Mouse (Mus musculus) layer of hippocampus, postnatal 14 days (tissue): Measurements from ENCODE around the gene Nipal1. TPM values are rescaled to one million over a fixed set of nuclear protein-coding genes. Genes with fewer than 3 reads are reported as not detected.

Experiments used
- DNase-seq, 2 experiments: peaks; one replicate each; pipeline ENCODE4 v3.0.0; 2021 to 2022; ENCODE audit warnings: low spot score in 2 of 2, mixed read lengths in 1 of 2
- total RNA-seq, 2 experiments: library from RNA; stranded (reverse); gene quantifications; 2 replicates each; pipeline ENCODE4 v1.2.3; 2021

The Nipal1 gene
- total RNA-seq, 2 experiments from 2014 or later, result not detected

- DNase-seq, result no peak
Measured at GRCm38 (mm10) chr5:72664854-72665253, 17.3 kb downstream of the Nipal1 start.

GRCm38 (mm10) chr5:72665281-72665680 lies 17.7 kb downstream of the Nipal1 start:
- DNase-seq, result peak; percentile 21 to 46

GRCm38 (mm10) chr5:72666428-72666827 lies 18.8 kb downstream of the Nipal1 start:
- no peak for DNase-seq

DNA sequence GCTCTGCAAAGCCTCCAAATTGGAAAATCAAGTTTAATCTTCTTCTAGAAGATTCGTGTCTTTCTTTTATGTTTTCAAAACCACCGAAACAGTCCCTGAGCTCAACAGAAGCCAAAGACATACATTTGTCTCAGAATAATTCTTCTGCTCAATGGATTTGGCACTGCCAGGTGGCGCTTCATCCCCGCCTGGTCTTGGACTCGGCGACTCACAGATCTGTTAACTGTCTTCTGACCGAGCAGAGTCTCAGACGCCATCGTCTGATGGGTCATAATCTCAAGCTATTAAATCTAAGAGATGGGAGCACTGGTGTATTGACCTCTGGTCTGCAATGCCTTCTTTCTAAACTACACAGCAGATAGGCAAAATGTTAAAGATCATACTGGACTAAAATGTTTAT lies 20.8 kb downstream of the Nipal1 start:
- DNase-seq, result no peak

DNA sequence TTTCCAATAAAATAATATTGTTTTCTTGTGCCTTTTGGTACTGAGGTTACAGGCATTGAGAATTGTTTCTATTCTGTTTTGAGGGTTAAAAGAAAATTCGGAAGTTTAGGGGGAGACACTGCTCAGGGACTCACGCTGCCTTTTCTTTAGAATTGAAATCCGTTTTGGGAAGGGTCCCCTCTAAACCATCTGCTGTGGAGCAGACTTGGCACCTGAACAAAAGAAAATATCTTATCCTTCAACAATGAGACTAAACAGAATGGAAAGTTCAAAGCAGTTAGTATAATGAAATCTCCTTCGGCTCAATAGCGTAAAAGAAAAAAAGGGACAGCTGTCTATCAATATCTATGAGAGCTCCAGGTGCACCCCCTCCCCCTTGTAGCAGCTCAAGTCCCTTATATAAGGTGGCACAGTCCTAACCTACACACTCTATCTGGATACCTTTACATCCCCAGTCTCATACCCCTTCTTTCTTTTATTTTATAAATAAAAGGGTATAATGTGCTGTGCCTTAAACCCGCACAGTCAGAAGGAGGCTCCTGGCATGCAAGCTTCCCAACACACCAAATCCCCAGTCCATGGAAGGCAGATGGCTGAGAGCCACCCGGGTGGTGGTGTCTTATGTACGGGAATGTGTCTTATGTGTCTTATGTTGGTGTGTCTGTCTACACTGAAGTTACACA lies 23.6 kb downstream of the Nipal1 start:
- DNase-seq, result peak in 1 of 2 experiments; percentile 11

DNA sequence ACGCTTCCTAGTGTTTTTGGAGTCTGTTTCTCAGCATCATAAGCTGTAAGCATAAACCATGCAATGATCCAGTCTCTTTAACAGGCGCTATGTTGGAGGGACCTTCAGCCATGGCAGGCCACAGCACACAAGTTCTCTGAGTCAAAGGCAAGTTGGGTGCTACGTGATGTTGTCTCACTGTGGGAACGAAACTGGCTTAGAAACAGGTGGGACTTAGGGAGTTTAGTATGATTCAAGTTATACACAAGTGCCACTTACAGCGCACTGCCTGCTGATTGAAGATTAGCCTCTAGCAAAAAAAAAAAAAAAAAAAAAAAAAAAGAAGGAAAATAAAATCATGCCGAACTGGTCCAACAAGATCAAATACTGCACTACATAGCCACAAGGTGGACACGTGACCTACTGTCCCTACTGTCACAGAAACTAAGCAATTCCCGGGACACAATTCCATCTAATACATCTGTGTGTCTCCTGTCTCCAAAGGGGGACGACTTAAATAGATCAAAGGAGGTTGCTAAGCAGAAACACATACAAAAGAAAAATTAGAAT lies 27.5 kb downstream of the Nipal1 start:
- DNase-seq, result no peak

DNA sequence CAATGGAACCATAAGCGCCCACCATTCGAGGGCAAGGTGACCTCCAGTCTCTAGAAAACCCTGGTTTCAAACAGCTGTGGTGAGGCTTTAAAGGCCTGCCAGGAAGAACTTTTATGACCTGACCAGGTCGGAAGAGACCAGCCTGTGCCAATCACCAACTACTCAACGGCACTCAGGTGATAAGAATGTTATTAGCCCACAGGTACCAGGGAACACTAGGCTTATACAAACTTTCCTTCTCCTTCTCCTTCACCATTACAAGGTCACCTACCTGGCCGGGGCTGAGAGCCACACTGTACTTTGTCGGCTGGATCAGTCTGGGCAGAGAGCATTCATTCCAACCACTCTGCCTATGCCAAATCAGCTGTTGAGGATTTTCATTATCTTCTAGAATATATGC lies 33.9 kb downstream of the Nipal1 start:
- no peak for DNase-seq

- no peak for DNase-seq
Measured at GRCm38 (mm10) chr5:72689556-72689955, 42.0 kb downstream of the Nipal1 start.

DNA sequence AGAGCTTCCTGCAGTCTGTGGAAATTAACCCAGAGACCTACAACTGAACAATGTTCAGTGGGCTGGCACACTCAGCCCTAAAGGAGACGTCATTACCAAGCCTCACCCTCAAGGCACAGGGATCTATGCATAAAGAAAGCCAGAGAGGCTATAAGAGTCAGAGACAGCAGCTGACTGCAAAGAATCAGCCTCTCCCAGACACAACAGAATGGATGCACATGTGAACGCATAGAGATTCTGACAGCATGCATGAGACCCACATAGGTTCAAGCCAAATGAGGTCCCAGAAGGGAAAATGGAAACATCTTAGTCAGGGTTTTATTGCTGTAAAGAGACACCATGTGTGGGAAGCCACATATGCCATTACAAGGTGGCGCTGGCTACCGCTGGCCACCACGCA lies 42.9 kb downstream of the Nipal1 start:
- no peak for DNase-seq

DNA sequence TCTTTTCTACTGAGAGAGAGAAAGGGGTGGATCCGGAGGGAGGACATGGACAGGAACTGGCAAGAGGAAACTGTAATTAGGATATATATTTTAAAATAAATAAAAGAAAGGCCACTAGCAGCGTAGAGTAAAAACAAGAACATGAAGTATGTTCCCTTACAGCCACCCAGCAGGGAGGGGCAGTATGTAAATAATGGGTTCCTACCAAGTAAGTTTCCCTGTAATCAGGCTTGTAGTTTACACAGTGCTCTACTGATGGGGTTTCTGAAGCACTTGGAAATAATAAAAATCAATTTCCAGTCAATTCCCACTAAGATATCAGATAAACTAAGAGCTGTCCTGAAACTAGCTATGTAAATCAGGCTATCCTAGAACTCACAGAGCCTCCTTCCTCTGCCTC lies 47.1 kb downstream of the Nipal1 start:
- DNase-seq, result no peak

DNA sequence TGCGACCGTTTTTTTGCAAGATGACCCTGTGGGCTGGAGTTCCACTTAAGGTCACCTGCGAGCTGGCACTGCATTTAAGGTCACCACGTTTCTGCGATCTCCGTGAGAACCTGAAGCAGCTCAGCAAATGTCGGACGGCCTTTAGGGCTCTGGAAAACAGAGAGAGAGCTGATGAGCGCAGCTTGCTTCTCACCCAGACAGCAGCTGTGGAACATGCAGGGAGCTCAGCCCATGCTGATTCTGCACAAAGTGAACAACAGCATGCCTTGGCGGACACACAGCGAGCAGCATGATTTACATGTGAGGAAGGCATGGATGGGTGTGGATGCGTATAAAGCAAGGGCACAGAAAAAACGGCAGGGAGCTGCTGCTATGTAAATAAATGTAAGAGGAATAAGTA lies 48.9 kb downstream of the Nipal1 start:
- peak; percentile 29 to 45 for DNase-seq

DNA sequence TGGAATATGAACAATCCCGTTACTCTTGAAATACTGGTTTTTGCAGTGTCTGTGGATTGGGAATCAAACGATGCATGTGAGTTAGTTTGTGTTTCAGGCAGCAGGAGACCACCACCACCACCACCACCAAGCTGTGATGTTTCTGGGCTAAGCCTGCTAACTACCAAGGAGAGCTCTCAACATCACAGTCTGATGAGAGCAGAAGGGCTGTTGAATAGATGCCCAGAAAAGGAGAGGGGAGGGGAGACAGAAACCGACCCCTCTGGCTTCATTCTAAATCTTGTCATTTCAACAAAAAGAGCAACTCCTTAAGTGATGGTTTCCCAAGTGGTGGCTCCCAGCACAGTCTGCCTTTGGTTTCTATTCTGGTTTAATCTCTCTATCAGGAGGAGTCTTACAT lies 50.7 kb downstream of the Nipal1 start:
- peak in 1 of 2 experiments; percentile 14 for DNase-seq

DNA sequence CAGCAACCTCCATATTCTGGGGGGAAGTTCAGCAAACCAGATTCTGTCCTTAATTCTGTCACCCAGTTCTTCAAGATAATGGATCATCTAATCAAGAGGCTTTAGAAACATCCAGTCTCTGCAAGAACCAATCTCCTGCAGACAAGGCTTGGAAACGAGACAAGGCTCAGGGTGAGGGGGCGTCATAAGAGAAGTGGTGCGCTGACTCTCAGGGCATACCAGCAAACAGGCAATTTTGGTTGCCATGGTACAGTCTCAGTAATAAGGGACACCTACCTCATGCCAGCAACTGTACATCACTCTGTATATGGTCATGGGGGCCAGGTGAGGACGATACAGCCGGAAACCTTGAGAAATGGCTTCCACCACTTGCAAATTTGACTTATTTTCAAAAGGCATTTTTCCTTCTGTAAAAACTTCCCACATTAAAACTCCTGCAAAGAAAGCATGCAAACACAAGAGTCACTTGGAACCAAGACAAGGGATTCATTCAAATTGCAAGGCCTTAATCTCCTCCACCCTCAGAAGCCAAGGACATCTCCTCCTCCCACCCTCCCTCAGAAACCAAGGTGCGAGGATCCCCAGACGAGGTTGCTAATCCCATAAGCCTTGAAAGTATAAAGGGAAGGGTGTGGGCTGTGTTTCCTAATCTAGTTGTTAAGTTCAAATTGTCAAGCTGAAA lies 51.4 kb downstream of the Nipal1 start:
- DNase-seq, result no peak

GRCm38 (mm10) chr5:72699500-72699818 lies 51.9 kb downstream of the Nipal1 start:
- peak in 1 of 2 experiments; percentile 26 for DNase-seq

DNA sequence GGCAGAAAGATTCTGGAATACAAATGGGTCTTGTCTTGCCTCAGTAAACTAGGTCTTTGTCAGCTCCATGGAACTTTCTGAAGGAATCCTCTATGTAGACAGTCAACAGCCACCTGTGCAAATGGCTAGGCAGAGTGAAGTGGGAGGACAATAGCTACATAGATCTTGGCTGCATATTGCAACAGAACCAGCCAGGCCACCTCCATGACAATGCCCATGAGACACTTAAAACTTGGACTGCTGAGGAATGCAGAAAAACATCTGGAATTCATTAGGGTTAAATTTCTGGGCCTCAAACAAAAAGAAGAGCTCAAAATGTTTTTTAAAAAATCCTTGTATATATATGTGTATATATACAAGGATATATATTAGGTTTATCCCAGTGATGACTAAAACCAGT lies 54.6 kb downstream of the Nipal1 start:
- DNase-seq, result no peak

DNA sequence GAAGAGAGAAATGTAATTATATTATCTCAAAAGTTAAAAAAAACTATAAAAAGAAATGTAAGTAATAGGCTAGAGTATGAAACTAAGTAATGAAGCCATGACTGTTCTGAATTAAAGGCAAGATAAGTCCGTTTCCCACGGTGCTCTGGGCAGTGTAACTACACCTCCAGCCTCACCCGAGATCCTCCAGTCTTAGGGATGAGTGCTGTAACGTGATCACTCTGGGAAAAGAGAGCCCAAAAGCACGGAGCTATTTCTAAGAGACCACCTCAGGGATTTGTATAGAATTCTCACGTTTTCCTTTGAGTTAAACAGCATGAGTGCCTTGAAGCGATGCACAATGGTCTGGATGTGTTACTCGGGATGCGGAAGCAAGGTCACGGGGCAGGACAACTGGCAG lies 58.5 kb downstream of the Nipal1 start:
- no peak for DNase-seq

GRCm38 (mm10) chr5:72706722-72707121 lies 59.1 kb downstream of the Nipal1 start:
- no peak for DNase-seq

GRCm38 (mm10) chr5:72709451-72709850 lies 61.9 kb downstream of the Nipal1 start:
- no peak for DNase-seq

DNA sequence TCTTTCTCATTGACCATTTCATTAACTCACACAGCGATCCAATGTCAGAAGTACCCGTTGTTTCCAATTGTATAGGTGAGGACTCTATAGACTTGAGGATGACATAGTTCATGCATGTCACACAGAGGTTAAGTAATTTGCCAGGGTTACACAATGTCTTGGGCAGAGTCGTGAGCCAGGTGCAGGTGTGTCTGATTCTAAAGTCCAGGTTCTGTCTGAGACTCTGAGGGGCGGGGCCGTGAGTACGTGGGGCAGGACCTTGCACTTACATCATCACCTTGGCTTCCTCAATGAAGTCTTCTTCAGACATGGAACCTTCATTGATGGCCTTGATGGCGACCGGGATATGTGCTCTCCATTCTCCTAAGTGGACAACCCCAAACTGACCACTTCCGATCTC lies 62.4 kb downstream of the Nipal1 start:
- no peak for DNase-seq

DNA sequence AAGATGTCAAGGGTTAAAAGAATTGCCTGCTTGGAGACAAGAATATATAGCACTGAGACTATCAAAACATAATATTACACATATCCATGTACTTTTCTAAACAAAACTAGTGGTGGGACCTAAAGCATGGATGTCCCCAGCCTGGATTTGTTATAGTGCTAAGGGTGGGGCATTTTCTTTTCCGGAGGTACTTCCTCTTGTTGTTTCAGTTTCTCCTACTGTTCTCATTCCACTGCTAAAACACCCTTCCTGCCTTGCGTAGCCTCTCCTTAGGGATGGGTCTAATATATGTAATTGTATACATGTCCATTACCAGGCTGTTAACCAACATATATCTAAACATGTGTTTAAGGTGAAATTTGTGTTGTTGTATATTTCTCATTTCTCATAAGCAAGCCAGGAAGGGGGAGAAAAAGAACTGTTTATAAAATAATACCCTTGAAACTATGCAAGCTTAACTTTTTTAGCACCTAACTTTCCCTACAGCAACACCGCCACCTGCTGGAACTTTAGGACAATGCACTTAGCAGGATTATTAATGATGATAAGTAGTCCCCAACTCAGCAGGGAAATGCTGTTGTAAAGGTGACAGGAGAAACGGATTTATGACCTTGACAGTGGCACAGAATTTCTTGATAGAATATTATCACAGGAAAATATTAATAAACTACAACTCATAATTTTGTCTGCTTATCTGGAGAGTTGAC lies 63.1 kb downstream of the Nipal1 start:
- DNase-seq, result peak; percentile 65 to 78

DNA sequence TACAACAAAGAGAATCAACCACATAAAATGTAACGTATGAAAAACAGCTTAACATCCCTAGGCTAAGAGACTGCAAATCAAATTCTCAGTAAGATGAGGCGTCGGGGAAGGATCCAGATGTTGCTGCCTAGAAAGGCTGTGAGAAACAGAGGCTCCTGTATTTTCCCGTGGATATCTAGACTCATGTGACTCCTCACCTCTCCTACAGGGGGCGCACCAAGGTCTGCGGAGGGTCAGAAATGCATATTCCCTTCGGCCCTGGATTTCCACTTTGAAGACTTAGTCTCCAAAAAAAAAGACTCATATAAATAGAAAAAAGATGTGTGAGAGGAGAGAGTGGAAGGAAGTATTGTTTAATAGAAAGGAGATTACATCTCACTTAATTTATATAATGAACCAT lies 73.0 kb downstream of the Nipal1 start:
- DNase-seq, result no peak
